Mouse (Mus musculus): ENCODE results near the gene Vps26a.

The Vps26a gene

GRCm38 (mm10) chr10:62486618-62487415 is at the start of gene Vps26a:
Vps26a (minus strand) TSS chr10:62486805.
- DNase-seq (ENCODE audit: low read depth, low spot score): peak; percentile 99

GRCm38 (mm10) chr10:62534509-62534908 is 47.9 kb upstream of the Vps26a start:
- DNase-seq (ENCODE audit: low read depth, low spot score): no peak

- no peak for DNase-seq (ENCODE audit: low read depth, low spot score)
Observed at GRCm38 (mm10) chr10:62532832-62533231, 46.2 kb upstream of the Vps26a start.

GRCm38 (mm10) chr10:62530183-62530582 is 43.6 kb upstream of the Vps26a start:
- DNase-seq (ENCODE audit: low read depth, low spot score): no peak

GRCm38 (mm10) chr10:62527351-62527750 is 40.7 kb upstream of the Vps26a start, which contains the start of gene Srgn:
Srgn (minus strand) TSS chr10:62527451.
- no peak for DNase-seq (ENCODE audit: low read depth, low spot score)

- DNase-seq (ENCODE audit: low read depth, low spot score): no peak
Observed at GRCm38 (mm10) chr10:62522346-62522950, 35.8 kb upstream of the Vps26a start.

GRCm38 (mm10) chr10:62521763-62522162 is 35.2 kb upstream of the Vps26a start:
- DNase-seq (ENCODE audit: low read depth, low spot score): no peak

GRCm38 (mm10) chr10:62520911-62521310 is 34.3 kb upstream of the Vps26a start:
- no peak for DNase-seq (ENCODE audit: low read depth, low spot score)

- DNase-seq (ENCODE audit: low read depth, low spot score): no peak
Observed at GRCm38 (mm10) chr10:62517511-62517910, 30.9 kb upstream of the Vps26a start.

- DNase-seq (ENCODE audit: low read depth, low spot score): no peak
Observed at GRCm38 (mm10) chr10:62512855-62513254, 26.2 kb upstream of the Vps26a start.

GRCm38 (mm10) chr10:62511528-62511927 is 24.9 kb upstream of the Vps26a start:
- DNase-seq (ENCODE audit: low read depth, low spot score): no peak

- no peak for DNase-seq (ENCODE audit: low read depth, low spot score)
Observed at GRCm38 (mm10) chr10:62509032-62509656, 22.5 kb upstream of the Vps26a start.

- DNase-seq (ENCODE audit: low read depth, low spot score): no peak
Observed at GRCm38 (mm10) chr10:62508459-62508858, 21.9 kb upstream of the Vps26a start.

GRCm38 (mm10) chr10:62507591-62508308 is 21.1 kb upstream of the Vps26a start:
- DNase-seq (ENCODE audit: low read depth, low spot score): peak; percentile 27

GRCm38 (mm10) chr10:62507071-62507470 is 20.5 kb upstream of the Vps26a start:
- no peak for DNase-seq (ENCODE audit: low read depth, low spot score)

- DNase-seq (ENCODE audit: low read depth, low spot score): no peak
Observed at GRCm38 (mm10) chr10:62506019-62506556, 19.5 kb upstream of the Vps26a start.

GRCm38 (mm10) chr10:62505224-62505983 is 18.8 kb upstream of the Vps26a start:
- DNase-seq (ENCODE audit: low read depth, low spot score): no peak

- DNase-seq (ENCODE audit: low read depth, low spot score): no peak
Observed at GRCm38 (mm10) chr10:62503836-62504628, 17.4 kb upstream of the Vps26a start.

GRCm38 (mm10) chr10:62503353-62503752 is 16.7 kb upstream of the Vps26a start:
- DNase-seq (ENCODE audit: low read depth, low spot score): no peak

GRCm38 (mm10) chr10:62501951-62502350 is 15.3 kb upstream of the Vps26a start:
- DNase-seq (ENCODE audit: low read depth, low spot score): no peak

Measured in ES-CJ7 (cell line).